Mouse (Mus musculus) liver, postnatal 0 days (tissue): ENCODE measurements around the gene Wnk2.

ENCODE experiments used
- CTCF ChIP-seq: sonication (generic); IDR thresholded peaks from 2 replicates; pipeline ENCODE4 v1.5.1; 2016; ENCODE audit warnings: antibody characterized with exemption, low read depth
- EP300 ChIP-seq: IDR thresholded peaks from 2 replicates; pipeline ENCODE4 v1.6.1; 2016; ENCODE audit warnings: antibody characterized with exemption, low read depth, mild to moderate bottlenecking

DNA sequence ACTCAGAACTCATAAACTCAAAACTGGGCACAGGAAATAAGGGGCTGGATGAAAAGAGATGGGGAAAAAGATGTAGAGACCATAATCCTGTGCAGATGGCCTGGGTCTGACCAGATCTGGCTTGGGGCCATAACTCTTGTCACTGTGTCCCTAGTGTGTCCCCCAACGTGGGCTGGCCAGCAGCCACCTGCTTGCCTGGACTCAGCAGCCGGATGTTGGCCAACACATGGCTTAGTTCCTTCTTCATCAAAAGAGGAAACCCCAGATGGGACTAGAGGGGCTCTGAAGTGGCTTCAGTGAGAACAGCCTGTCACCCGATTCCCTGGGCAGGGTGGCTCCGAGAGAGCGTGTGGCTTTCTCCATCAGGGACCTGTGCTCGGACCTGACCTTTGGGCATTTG is 49.0 kb upstream of the Wnk2 start:
- TF ChIP-seq CTCF (no peak), EP300 (no peak)
